Mouse (Mus musculus) spleen, adult 18-20 months (tissue): ENCODE data around the gene Ccdc149.

ENCODE experiments used
- DNase-seq, 2 experiments: peaks; one replicate each; pipeline ENCODE4 v3.0.0; 2022; ENCODE audit warnings: mixed read lengths in 2 of 2

Ccdc149 gene

GRCm38 (mm10) chr5:52438946-52439345 is 32.4 kb downstream of the Ccdc149 start:
- DNase-seq, result no peak

GRCm38 (mm10) chr5:52435533-52435932 is 35.8 kb downstream of the Ccdc149 start:
- no peak for DNase-seq

GRCm38 (mm10) chr5:52431276-52431844 is 40.0 kb downstream of the Ccdc149 start:
- no peak for DNase-seq

GRCm38 (mm10) chr5:52429731-52430480 is 41.4 kb downstream of the Ccdc149 start:
- DNase-seq, result no peak

- no peak for DNase-seq
Observed at GRCm38 (mm10) chr5:52428613-52429012, 42.7 kb downstream of the Ccdc149 start.

- no peak for DNase-seq
Observed at GRCm38 (mm10) chr5:52425819-52426218, 45.5 kb downstream of the Ccdc149 start.

- DNase-seq, result no peak
Observed at GRCm38 (mm10) chr5:52423893-52424292, 47.4 kb downstream of the Ccdc149 start.

GRCm38 (mm10) chr5:52416485-52416884 is 54.8 kb downstream of the Ccdc149 start:
- DNase-seq, result no peak

GRCm38 (mm10) chr5:52415917-52416316 is 55.4 kb downstream of the Ccdc149 start:
- no peak for DNase-seq

- DNase-seq, result no peak
Observed at GRCm38 (mm10) chr5:52415193-52415592, 56.1 kb downstream of the Ccdc149 start.

- DNase-seq, result no peak
Observed at GRCm38 (mm10) chr5:52411567-52411966, 59.8 kb downstream of the Ccdc149 start.

- DNase-seq, result no peak
Observed at GRCm38 (mm10) chr5:52410197-52410596, 61.1 kb downstream of the Ccdc149 start.

- no peak for DNase-seq
Observed at GRCm38 (mm10) chr5:52408668-52409315, 62.5 kb downstream of the Ccdc149 start.

- DNase-seq, result no peak
Observed at GRCm38 (mm10) chr5:52404373-52404772, 66.9 kb downstream of the Ccdc149 start.

- DNase-seq, result no peak
Observed at GRCm38 (mm10) chr5:52393756-52394155, 77.6 kb downstream of the Ccdc149 start.

- DNase-seq, result no peak
Observed at GRCm38 (mm10) chr5:52391471-52391870, 79.8 kb downstream of the Ccdc149 start.

GRCm38 (mm10) chr5:52390381-52390780 is 80.9 kb downstream of the Ccdc149 start:
- DNase-seq, result no peak

- no peak for DNase-seq
Observed at GRCm38 (mm10) chr5:52388092-52388749, 83.1 kb downstream of the Ccdc149 start.

GRCm38 (mm10) chr5:52386016-52386415 is 85.3 kb downstream of the Ccdc149 start:
- DNase-seq, result no peak

- no peak for DNase-seq
Observed at GRCm38 (mm10) chr5:52383748-52384147, 87.6 kb downstream of the Ccdc149 start.

GRCm38 (mm10) chr5:52382837-52383236 is 88.5 kb downstream of the Ccdc149 start:
- no peak for DNase-seq

GRCm38 (mm10) chr5:52375847-52376246 is 95.5 kb downstream of the Ccdc149 start:
- no peak for DNase-seq

GRCm38 (mm10) chr5:52370901-52371300 is 100.4 kb downstream of the Ccdc149 start:
- DNase-seq, result no peak
